Mouse (Mus musculus) cortical plate, adult 2 months (tissue): ENCODE measurements around the gene Frmd8. TPM values are rescaled to one million over a fixed set of nuclear protein-coding genes. Genes with fewer than 3 reads are reported as not detected.
A peak's percentile ranks its signal among the peaks of the same experiment; 100 is the strongest.

Experiments
- H3K27ac ChIP-seq: fragments of 200-500 bp; 2 replicates; pipeline ENCODE4 v1.5.1; 2012; ENCODE audit warnings: low read length, control low read depth, inconsistent platforms; ENCODE audit not compliant: insufficient read depth
- H3K4me1 ChIP-seq: fragments of 200-500 bp; 2 replicates; pipeline ENCODE4 v1.6.1; 2011; ENCODE audit warnings: low read length; ENCODE audit not compliant: control insufficient read depth, insufficient read depth
- H3K4me3 ChIP-seq: fragments of 200-500 bp; 2 replicates; pipeline ENCODE4 v1.5.1; 2011; ENCODE audit warnings: mild to moderate bottlenecking, low read length, control low read depth; ENCODE audit not compliant: insufficient read depth
- CTCF ChIP-seq: fragments of 200-500 bp; IDR thresholded peaks from 2 replicates; pipeline ENCODE4 v1.5.1; 2011; ENCODE audit warnings: mild to moderate bottlenecking, control low read depth, low read length; ENCODE audit not compliant: insufficient read depth; ENCODE audit errors: extremely low read depth
- POLR2A ChIP-seq: fragments of 200-500 bp; IDR thresholded peaks from 2 replicates; pipeline ENCODE4 v1.6.1; 2011; ENCODE audit warnings: mild to moderate bottlenecking, low read length, control low read depth; ENCODE audit not compliant: insufficient read depth; ENCODE audit errors: extremely low read depth
- polyA plus RNA-seq: library from polyadenylated mRNA; depleted of rRNA; stranded (reverse); fragments of >200 nt; gene quantifications from 2 replicates; pipeline ENCODE4 v1.2.3, GENCODE M21; 2012

Gene Frmd8
- polyA plus RNA-seq, 1 experiment = 22.1 TPM

- H3K27ac ChIP-seq = peak overlapping the region; percentile 99
- H3K4me3 ChIP-seq = no peak overlapping the region
- peaks cover 39% of the 10 kb centered on the region for H3K4me1 ChIP-seq
- TF ChIP-seq POLR2A (peak; percentile 96), CTCF (no peak)
Measured at GRCm38 (mm10) chr19:5811771-5812504, 63.1 kb downstream of the Frmd8 start.

GRCm38 (mm10) chr19:5810840-5811563 is 64.1 kb downstream of the Frmd8 start:
- Histone ChIP-seq H3K4me3 (no peak overlapping the region), H3K27ac (peak overlapping the region; percentile 99), H3K4me1 (peaks cover 39% of the 10 kb centered on the region)
- TF ChIP-seq CTCF (no peak), POLR2A (no peak)

- Histone ChIP-seq H3K27ac (peak overlapping the region; percentile 99), H3K4me1 (peaks cover 38% of the 10 kb centered on the region), H3K4me3 (no peak overlapping the region)
- no peak for TF ChIP-seq POLR2A
- TF ChIP-seq CTCF = no peak
Measured at GRCm38 (mm10) chr19:5810103-5810839, 64.8 kb downstream of the Frmd8 start.

GRCm38 (mm10) chr19:5809712-5810089 is 65.4 kb downstream of the Frmd8 start:
- Histone ChIP-seq H3K4me3 (no peak overlapping the region), H3K4me1 (peaks cover 37% of the 10 kb centered on the region), H3K27ac (peak overlapping the region; percentile 99)
- no peak for TF ChIP-seq CTCF
- no peak for TF ChIP-seq POLR2A

- no peak for TF ChIP-seq POLR2A
- TF ChIP-seq CTCF = no peak
- Histone ChIP-seq H3K4me3 (no peak overlapping the region), H3K27ac (peak overlapping the region; percentile 99), H3K4me1 (peaks cover 38% of the 10 kb centered on the region)
Measured at GRCm38 (mm10) chr19:5808955-5809711, 65.9 kb downstream of the Frmd8 start.

- Histone ChIP-seq H3K27ac (no peak overlapping the region), H3K4me3 (no peak overlapping the region), H3K4me1 (peaks cover 38% of the 10 kb centered on the region)
- TF ChIP-seq POLR2A (no peak), CTCF (no peak)
Measured at GRCm38 (mm10) chr19:5807740-5808139, 67.3 kb downstream of the Frmd8 start.

GRCm38 (mm10) chr19:5806809-5807205 is 68.3 kb downstream of the Frmd8 start:
- TF ChIP-seq CTCF = no peak
- TF ChIP-seq POLR2A = no peak
- H3K4me3 ChIP-seq = no peak overlapping the region
- peaks cover 34% of the 10 kb centered on the region for H3K4me1 ChIP-seq
- peak overlapping the region; percentile 87 for H3K27ac ChIP-seq

- TF ChIP-seq POLR2A = no peak
- no peak for TF ChIP-seq CTCF
- no peak overlapping the region for H3K4me3 ChIP-seq
- peak overlapping the region; percentile 85 for H3K27ac ChIP-seq
- H3K4me1 ChIP-seq = peaks cover 30% of the 10 kb centered on the region
Measured at GRCm38 (mm10) chr19:5806051-5806808, 68.8 kb downstream of the Frmd8 start.
